Mouse (Mus musculus): ENCODE measurements around the gene Klrg2.

The Klrg2 gene

GRCm38 (mm10) chr6:38627081-38627480 lies 10.0 kb downstream of the Klrg2 start:
- DNase-seq: no peak

GRCm38 (mm10) chr6:38626086-38626485 lies 11.0 kb downstream of the Klrg2 start:
- no peak for DNase-seq

- DNase-seq: no peak
Observed at GRCm38 (mm10) chr6:38624439-38624838, 12.6 kb downstream of the Klrg2 start.

GRCm38 (mm10) chr6:38623457-38623856 lies 13.6 kb downstream of the Klrg2 start:
- no peak for DNase-seq

GRCm38 (mm10) chr6:38622406-38622805 lies 14.6 kb downstream of the Klrg2 start:
- no peak for DNase-seq

GRCm38 (mm10) chr6:38609892-38610291 lies 27.1 kb downstream of the Klrg2 start:
- no peak for DNase-seq

GRCm38 (mm10) chr6:38597481-38597880 lies 39.6 kb downstream of the Klrg2 start:
- DNase-seq: no peak

GRCm38 (mm10) chr6:38581711-38582110 lies 55.3 kb downstream of the Klrg2 start:
- DNase-seq: no peak

- DNase-seq: no peak
Observed at GRCm38 (mm10) chr6:38580112-38580857, 56.8 kb downstream of the Klrg2 start.

GRCm38 (mm10) chr6:38576096-38576495 lies 60.9 kb downstream of the Klrg2 start:
- DNase-seq: no peak

Measured in thymus, adult 18-20 months (tissue).